Mouse (Mus musculus) kidney, adult 8-10 months (tissue): ENCODE measurements at regions not wholly inside any gene's neighbourhood (a gene's known extent, or its start where the extent isn't known, plus 50 kb on each side); places are given as distances from the start of the nearest gene placed in this dataset.

Experiments used
- DNase-seq, 2 experiments: peaks; one replicate each; pipeline ENCODE4 v3.0.0; 2022

DNA sequence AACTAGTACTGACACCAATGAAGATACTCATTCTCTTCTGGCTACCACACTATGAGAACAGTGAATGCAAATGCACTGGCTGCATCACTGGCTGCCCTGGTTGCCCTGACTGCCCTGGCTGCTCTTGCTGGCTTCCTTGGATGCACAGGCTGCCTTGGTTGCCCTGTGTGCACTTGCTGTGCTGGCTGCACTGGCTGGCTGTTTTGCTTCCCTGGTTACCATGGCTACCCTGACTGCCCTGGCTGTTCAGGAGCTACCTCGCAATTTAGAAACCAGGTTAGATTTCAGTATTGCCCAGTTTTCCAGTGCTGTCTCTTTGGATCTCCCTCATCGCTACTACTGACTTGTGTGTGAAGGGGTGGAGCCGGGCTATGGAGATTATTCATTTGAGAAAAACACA lies 175.7 kb downstream of the Fat4 start:
- DNase-seq: no peak

DNA sequence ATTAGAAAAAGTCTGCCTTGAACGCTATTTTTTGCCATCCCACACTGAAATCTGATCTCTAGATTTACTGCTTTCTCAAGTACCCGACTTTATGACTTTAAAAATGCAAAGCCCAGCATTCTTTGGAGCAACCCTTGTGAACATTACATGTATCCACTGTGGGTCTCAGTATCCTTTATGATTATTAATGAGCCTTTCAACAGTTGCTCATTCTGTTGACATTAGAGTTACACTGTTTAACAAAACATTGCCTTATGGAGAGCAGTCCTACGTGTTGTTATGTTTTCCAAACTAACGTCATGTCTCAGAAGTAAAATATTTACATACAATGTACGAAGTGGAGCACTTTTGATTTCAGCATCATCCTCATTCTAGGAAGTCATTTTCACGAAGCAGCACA lies 178.7 kb downstream of the Fat4 start:
- DNase-seq: no peak

DNA sequence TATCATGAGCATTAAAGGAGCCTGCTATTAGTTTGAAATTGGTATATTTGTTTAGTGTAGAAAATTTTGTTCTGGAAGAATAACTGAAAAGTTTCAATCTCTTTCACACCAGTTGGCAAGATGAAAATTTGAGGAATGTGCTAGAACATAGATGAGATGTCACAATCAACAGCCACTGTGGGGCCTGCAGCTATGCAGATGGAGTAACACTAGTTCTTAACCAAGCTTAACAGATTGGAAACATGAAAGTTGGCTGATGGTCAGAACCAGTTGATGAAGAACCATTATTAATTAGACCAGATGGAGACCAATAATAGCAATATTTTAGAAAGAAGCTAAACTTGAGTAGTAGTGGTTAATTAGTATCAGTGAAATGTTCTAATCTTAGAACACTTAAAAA lies 182.3 kb downstream of the Fat4 start:
- no peak for DNase-seq

DNA sequence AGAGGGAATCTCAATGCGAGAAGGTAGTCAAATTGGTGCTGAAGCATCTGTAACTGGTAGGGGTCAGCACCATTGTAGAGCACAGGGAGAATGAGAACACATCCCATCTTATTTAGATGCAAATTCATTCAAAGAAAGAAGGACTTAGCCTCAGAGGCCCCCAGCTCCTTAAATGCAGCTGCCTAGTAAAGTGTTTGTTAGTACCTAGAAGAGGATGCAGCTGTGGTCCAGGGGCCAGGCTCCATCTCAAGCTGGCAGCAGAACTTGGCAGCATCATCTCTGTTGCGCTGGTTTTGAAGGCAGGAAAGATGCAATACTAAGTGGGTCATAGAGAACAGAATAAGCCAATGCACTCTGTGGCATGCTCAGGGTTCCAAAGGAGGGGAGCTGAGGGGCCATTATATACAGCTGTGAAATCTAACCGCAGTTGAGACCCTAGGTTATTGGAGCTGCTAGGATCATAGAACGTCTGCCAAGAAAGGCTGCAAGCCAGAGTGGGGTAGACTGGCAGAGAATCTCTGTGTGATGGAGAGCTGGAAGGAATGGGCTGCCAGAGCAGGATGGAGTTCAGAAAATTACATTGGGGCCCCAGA lies 196.0 kb downstream of the Fat4 start:
- DNase-seq: no peak

DNA sequence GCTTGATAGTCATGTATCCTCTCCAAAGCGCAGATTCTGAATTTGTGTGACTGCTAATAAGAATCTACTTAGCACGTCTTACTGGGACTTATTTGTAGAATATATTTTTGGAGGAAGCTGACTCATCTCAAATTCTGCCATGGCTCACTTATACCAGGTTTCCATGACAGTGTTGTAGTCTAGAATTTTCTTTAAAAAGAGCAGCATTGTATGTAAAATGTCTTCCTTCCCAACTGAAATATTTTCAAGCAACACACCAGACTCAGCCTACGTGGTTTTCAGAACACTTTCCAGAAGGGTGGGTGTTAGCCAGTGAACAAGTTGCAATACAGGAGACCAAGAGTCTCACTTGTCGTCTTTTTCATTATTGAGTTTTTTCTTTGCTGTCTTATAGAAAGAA lies 202.2 kb downstream of the Fat4 start:
- DNase-seq: no peak

DNA sequence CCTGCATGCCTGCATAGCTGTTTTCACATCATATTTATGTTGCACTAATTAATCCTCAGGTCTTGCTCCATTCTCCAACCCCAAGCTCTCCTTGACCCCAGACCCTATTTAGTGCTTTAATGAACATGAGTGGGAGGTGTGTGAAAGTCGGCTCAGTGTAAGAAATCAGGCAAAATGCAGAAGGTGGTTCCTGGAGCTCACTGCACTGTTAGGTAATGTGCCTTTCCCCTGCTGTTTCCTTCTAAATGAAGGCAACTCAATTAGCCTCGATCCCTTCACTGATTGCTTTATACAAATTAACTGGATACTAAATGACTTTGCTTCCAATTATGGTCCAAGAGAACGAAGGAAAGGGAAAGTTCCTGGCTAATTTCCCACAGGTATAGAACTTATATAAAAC lies 215.6 kb downstream of the Fat4 start:
- DNase-seq: no peak

DNA sequence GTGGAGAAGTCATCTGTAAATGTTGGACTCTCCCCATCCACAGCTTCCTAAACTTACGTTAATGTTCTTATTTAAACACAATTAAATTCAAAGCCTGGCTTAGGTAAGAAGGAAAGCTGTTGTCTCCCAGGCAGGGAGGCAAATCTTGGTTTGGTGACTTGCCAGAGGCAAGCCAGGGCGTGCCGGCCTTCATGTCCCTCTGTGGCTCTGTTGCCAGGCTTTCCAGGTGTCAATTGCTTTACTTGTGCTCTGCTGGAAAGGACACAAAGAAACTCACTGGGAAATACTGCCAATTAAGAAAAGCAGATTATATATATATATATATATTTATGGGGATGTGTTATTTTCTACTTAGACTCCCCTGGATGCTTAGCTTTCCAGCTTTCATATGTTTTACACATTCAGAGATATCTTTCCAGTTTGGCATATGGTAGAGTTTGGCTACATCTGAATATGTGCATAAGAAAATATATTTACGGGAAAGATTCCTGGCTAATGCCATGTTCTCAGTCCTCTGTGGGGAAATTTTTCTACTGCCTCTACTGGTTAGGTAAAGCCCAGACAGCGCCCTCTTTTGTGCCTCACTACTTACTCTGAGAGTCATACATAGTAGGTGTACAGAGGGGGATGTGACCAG lies 223.1 kb downstream of the Fat4 start:
- no peak for DNase-seq

DNA sequence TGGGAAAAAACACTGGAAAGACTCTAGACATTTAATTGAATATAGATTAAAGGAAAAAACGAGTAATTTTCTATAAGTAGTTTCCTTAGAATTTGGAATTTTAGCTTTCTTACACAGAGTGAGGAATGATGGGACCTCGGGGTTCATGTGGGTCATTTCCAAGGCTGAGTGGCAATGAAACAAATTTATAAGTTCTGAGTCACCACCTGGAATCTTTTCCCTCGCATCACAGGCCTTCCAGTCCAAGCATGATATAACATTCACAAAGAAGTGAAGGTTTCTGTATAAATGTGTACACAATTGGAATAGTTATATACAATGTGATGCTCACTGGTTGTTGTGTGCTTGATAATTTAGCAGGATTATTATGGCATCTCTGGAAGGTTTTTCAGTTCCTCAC lies 227.3 kb downstream of the Fat4 start:
- no peak for DNase-seq

DNA sequence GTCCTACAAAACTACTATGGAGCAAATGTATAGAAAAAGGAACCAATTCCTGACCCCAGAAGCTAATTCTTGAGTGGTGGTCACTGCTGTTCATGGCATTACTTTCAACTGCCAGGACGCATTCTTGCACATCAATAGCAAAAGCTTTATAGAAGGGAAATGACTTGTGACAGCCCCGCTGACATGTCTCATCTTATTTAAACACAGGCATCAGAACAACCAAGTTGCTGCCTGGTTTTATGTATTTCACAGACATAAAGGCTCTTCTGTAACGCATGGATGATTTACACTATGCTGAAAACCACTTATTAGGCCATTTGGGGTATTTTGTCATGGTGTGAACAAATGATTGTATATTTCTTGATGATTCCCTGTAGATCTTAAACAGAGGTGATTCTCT lies 228.1 kb downstream of the Fat4 start:
- no peak for DNase-seq

DNA sequence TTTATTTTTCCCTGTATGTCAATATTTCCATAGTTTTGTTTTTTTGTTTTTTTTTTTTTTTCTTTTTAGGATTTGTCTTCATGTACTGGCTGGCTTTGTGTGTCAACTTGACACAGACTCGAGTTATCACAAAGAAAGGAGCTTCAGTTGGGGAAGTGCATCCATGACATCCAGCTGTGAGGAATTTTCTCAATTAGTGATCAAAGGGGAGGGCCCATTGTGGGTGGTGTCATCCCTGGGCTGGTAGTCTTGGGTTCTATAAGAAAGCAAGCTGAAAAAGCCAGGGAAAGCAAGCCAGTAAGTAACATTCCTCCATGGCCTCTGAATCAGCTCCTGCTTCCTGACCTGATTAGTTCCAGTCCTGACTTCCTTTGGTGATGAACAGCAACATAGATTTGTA lies 228.7 kb downstream of the Fat4 start:
- DNase-seq: no peak

DNA sequence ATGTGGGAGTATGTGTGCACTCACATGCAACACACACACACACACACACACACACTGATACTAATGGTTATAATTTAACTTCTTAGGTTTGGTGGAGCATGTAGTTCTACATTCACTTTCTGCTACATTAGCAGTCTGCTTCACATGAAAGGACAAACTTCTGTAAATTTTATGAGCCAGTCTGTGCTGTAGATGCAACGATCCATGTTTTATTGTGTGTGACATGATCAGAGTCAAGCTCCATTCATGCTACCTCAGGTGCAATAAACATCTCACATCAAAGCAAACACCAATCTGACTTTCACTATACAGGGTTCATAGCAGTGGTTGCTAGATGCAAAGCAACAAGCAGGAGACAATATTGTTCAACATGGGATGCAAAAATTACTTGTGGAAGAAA lies 235.5 kb downstream of the Fat4 start:
- DNase-seq: no peak

DNA sequence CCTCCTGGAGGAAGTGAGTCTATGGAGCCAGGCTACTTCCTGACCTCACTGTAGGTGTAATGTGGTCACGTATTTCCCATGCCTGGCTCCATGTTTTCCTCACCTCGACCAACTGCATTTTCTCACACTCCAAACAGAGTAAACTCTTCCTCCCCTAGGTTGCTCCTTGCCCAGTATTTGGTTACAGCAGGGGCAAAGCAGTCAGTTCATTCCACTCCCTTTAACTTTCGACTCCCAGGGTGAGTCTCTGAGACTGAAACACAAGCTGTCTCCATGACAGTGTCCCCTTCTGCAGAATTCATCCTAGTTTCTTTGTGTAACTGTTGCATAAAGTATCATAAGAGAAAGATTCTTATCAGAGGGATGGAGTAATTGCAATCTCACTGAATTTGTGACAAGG lies 243.8 kb downstream of the Fat4 start:
- DNase-seq: no peak

DNA sequence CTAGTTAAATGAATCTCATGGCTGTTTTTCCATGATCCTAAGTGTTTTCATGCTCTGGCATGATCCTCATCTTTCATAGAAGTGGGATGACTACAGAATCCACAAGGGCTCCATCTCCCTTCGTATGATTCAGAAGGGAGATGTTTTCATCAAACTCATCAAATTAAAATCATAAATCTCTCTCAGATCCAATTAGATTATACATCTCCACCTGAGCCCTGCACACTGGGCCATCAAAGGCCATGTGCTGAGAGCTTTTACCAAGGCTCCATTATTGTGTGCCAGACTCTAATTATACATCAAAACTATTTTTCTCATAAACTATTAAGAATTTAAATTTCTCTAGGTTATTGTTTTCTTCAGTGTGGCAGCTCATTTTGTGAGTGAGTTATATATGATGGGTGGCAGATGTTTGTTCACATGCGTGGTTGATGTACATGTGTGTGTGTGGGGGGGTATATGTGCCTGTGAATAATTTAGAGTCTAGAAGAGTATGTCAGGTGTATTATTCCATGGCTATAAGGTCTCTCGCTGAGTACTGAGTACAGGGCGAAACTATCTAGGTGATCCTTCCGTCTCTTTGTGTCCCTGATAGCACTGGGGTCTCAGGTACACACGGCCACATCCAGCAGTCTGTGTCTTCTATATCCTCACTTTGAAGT lies 278.4 kb downstream of the Fat4 start:
- no peak for DNase-seq

DNA sequence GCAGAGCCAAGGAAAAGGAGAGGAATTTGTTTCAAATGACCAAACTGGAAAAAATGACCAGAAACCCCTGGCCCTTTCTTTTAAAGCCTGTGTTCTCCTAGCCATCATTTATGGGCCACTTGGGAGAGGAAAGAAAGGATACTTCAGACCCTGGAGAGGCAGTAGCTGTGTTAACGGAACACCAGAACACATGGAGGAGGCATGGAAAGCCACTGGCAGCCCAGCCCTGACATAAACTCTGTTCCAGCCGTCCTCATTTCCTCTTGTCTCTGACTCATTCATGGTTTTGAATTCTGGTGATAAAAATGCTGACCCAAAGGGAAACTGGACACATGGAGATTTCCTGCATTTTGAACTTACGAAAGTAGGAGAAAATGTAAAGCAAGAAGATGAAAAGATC lies 295.9 kb downstream of the Fat4 start:
- DNase-seq: no peak

DNA sequence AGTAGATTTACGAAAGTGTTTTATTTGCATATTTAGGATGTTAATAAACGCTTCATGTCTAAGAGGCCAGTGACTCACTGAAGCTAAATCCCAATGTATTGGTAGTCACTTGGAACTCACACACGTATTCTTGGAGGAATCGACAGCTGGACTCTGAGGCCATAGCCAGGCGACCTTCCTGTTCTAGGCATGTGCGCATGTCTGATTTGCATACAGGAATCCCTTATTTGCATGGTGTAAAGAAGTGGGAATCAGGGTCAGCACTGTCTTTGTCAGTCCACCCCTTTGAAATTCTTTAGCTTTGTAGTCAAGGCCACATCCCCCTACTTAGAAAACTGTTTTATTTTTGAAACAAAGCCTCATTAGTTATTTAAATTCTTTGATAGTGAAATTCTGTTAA lies 308.4 kb downstream of the Fat4 start:
- no peak for DNase-seq

DNA sequence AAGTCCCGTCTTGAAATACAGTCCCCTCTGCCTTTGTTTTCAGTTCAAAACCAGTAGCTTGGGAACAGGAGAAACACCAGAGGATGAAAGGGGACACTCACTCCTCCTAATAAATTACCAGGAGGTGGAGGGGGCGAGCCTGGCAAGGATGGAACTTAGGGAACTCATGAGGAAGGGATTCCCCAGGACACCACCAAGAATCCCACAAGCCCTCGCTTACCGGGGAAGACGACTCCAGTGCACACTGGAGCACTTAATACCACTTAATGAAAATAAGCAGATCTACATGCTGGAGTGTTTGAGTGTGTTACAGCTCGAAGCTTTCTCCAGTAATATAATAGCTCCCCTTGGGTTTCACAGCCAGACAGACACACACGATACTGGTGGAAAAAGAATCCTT lies 315.9 kb downstream of the Fat4 start:
- DNase-seq: no peak

DNA sequence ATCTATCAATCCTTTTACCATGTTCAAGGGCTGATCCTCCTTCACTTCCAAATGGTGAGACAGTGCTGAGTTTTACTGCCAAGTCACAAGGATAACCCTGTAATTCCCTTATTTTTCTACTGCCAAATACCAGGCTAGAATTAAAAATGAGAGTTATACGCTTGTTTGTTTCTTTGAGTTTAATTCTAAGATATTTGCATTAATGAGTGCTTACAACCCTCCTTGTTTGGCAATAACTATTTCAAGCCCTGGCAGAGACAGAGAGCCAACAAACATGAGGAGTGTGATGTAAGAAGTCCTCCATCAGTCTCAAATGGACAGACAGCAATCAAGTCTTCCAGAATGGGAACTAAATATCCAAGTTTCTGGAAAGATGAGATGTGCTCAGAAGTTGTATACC lies 321.9 kb downstream of the Fat4 start:
- no peak for DNase-seq

DNA sequence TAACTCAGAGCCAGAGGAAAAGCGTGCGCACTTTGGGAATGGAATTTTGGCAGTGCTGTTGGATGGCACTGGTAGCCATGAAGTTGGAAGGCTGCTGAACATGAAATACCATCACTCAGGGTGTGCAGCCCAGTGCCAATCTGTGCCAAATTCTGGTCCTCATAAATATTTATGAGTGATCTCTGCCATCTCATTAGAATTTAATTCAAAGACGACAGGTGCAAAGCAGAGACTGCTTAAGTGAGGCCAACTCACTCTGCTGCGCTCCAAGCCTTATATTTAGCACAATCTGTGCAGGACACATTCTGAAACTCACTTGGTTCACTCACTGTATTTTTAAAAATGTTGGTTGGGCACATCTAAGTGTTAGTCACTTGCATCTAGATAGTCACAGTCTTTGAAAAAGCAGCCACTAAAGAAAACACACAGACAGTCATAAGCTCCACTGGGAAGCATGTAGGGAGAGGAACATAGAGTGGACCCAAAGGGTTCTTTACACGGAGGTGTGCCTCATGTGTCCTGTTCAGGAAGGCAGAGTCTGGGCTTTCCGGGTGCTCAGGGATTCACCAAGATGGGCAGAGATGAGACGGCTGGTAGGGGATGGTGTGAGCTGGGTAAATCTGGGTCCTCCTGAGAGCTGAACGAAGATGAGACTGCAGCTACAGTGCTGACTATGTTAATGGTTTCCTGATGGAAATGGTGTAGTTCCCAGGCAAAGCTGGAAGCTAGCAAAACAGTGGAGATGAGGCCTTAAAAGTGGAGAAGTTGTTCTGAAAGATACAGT lies 322.8 kb downstream of the Fat4 start:
- no peak for DNase-seq

DNA sequence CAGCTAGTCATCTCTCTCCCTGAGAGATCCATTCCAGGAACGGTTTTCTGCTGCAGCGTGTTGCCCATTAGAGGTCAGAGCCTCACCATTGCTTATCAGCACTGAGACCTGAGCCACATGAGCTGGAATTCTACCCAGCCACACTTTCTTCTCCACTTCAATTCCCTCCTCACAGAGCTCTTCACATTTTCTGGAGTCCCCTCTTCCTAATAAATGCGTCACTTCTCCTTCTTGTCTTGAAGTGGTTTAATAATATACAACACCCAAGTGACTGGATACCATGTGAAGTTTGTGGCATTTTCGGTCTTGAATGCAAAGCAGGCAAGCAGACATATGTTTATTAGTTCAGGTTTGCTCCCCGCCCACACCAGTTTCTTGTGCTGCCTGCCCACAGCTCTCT lies 324.9 kb downstream of the Fat4 start:
- no peak for DNase-seq

DNA sequence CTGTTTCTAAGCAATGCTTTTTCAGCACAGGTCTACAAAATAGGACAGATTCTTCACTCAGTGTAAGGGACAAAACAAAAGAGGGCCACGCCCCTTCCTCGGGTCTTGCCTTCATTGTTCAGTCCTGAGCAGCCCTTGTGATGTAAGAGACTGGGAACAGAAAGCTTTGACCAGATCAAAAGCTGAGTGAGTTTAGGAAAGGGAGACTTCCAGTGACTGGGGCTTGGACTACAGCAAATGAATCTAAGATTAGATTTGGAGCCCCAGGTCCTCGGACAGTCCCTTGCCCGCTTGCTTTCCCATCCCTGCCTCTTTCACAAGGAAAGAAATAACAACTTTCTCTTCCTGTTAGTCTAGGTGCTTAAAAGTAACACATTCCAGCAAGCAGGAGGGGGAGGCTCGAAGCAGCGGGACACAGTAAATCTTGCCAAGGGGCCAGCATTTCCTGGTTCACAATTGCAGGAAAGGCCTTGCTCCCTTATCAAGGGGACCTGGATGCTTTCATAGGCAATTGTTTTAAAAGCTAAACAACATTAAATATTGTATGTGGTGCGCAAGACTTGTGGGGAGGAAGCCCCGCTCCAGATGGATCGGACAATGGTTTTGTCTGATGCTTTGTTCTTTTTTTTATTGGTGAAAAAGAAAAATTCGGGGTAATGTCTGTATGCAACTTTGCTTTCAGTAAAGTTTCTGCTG lies 333.4 kb downstream of the Fat4 start:
- peak; percentile 54 to 56 for DNase-seq

DNA sequence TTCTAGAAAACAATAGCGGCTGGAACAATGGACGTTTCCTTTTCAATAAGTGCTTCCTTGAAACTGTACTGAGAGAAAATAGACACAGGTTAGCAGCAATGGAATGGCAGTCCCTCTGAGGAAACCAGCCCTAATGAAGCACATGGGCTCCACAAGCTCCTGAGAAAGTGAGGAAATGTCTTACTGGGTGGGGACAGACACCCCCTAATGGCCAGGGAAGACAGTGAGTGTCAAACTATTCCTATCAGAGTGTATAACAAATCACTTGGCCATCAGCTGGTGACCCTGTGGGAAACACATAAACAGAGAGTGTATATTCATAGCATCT lies 333.9 kb downstream of the Fat4 start:
- peak; percentile 7 to 27 for DNase-seq

DNA sequence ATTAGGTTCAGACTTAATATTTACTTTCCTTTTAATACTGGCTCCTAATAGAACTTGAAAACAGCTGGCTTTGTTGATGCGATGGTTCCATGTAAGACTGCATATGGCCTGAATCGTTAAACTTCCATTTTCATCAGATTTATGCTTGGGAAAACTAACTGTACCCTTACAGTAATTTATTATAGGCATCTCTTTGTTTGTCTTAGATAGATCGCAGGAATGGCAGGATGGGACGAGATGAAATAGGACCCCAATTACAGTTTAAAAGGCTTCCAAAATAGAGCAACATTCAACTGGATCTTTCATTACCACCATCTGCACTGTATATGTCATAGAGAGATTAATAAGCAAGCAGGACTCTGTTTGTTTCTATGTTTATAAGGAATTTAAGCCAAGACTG lies 335.3 kb downstream of the Fat4 start:
- DNase-seq: no peak

DNA sequence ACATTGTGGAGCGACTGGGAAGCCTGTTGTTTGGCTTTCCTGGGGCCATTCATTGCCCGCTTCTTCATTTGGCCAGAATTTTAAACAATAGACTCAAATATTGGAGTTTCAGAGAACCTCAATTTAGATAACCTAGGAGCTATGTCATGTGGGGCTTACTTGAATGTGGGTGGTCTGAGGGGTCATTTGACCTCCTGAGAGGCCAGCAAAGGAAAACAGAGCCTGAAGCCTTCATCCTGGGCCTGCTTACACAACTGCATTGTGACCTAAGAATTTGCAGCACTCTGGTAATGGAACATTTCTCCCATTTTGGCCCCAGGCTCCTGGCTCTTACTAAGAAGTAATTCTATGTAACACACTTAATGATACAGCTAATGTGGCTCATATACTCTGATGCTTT lies 348.2 kb downstream of the Fat4 start:
- DNase-seq: no peak

DNA sequence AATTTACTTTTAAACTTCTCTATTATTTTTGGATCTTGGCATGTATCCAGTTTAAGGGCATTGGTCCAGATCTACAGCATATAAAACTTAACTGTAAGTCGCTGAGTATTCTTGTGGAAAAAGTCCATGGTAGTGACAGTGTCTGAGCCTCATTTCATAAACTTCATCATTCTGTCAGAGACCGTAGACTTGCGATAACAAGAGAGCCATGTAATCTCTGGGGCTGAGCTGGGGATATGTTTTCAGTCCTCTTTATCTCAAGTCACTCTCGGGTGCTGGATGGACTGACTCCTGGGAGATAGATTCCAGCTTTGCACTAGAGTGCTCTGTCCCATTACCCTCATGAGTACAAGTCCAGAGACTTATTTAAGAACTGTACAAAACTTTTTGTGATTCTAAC lies 362.0 kb downstream of the Fat4 start:
- DNase-seq: no peak
